Mouse (Mus musculus) c-Kit-positive CD71-positive TER-119-negative erythroid progenitor cells, embryonic 14.5 days (primary cell): ENCODE results near the gene Olfr214.
"Not testable (repeated sequence)": the region's sequence is repeated elsewhere in the genome, so short reads cannot be mapped to it uniquely, and the experiment has no call there.

Source experiments
- DNase-seq: peaks from one replicate; pipeline ENCODE4 v3.0.0-alpha.2; 2013; ENCODE audit warnings: low read depth

Olfr214 gene

GRCm38 (mm10) chr6:116553935-116554334 is at the start of gene Olfr214:
Gene Olfr214 (plus strand): TSS chr6:116554235.
- DNase-seq = no peak

DNA sequence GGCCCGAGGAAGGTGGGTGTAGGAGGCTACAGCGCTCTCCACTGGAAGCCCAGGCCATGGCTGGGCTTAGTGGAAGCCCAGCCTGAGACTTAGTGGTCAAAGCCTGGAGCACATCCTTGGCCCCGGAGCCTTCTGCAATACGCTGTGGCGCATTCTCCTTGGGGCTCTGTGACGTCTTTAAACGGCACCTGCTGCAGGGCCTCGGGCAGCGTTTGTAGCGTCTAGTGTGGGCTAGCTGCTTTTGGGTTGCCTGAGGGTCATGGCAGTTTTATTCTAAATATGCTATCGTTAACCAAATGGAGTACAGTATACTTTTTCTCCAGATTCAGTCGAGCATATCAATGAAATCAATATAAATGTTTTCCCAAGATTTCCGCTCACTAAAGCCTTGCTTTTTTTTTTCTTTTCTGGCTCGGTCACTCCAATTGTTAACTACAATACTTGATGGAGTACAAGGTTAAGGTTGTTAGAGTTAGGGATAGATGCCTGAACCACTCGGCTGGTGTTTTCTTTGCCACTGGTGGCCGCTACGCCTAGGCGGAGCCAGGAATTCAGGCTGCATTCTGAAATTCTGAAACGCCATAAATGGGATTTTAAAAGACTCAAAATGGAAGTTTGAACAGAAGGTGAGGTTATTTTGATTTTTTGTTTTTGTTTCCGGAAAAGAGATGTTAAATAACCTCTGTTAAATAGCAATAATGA is 47.6 kb upstream of the Olfr214 start, which contains the start of gene Olfr212:
Gene Olfr212 (plus strand): TSS at position 215 of the 702 bp plus-strand sequence.
- DNase-seq = not testable (repeated sequence)

- DNase-seq = no peak
Measured at GRCm38 (mm10) chr6:116514832-116515231, 39.2 kb upstream of the Olfr214 start.

GRCm38 (mm10) chr6:116538156-116538555 is 15.9 kb upstream of the Olfr214 start, which contains the start of gene Olfr213:
Gene Olfr213 (plus strand): TSS chr6:116538456.
- DNase-seq = no peak

DNA sequence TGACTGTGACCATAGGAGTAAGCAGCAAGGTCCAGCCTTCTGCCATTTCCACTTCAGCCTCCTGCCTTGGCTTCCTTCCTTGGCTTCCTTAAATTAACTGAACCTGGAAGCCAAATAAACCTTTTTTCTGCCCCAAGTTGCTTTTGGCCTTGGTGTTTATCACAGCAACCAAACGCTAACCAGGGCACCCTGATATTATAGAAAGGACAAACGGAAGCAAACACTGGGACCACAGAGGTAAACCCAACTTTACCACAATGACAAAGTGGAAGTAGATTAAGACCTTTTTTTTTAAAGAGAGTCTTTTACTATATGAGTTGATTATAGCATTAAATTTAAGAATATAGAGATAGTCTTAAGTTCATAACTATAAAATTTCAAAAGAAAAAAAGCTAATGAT is 11.5 kb upstream of the Olfr214 start:
- no peak for DNase-seq

DNA sequence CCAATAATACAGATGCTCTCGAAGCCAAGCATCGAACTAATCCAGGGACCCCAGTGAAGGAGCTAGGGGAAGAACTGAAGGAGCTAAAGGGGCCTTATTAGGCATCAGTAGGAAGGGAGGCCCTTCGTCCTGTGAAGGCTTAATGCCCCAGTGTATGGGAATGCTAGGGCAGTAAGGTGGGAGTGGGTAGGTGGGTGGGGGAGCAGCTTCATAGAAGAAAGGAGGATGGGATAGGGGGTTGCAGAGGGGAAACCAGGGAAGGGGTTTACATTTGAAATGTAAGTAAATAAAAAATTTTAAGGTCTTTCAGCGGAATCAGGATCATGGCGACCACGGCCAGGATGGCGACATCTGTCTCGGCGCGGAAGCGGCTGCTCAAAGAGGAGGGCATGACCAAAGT is 3.2 kb upstream of the Olfr214 start, which contains the start of gene Gm5580:
Gene Gm5580 (plus strand): TSS at position 301 of the 400 bp plus-strand sequence.
- DNase-seq = not testable (repeated sequence)

- no peak for DNase-seq
Measured at GRCm38 (mm10) chr6:116554952-116555351, 917 bp downstream of the Olfr214 start.

DNA sequence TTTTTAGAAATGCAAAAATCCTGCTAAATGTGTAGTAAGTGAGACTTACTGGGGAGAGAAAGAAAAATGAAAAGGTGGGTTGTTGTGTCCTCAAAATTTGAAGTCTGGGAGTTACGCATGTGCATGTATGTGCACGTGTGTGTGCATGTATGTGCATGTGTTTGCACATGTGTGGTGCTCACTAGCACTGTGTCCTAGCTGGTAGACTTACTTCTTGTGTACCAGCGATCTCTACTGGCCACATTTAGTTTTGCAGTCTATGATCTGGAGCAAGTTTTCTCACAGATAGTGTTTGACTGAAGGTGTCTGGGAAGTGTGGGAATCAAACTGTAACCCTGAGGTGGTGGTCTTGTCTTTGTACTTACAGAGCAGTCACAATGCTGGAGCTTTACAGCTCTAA is 15.8 kb downstream of the Olfr214 start:
- peak; percentile 33 for DNase-seq

GRCm38 (mm10) chr6:116584095-116584494 is 30.1 kb downstream of the Olfr214 start, which contains the start of gene Olfr215:
Gene Olfr215 (minus strand): TSS chr6:116584195.
- DNase-seq = no peak

DNA sequence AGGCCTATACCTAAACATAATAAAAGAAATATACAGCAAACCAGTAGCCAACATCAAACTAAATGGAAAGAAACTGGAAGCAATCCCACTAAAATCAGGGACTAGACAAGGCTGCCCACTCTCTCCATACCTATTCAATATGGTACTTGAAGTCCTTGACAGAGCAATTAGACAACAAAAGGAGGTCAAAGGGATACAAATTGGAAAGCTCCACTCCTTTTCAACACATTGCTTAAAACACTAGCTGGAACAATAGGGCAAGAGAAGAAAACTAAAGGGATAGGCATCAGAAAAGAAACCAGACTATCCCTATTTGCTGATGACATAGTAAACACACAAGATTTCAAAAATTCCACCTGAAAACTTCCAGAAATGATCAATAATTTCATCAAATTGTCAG is 46.9 kb downstream of the Olfr214 start:
- not testable (repeated sequence) for DNase-seq

GRCm38 (mm10) chr6:116607230-116607629 is 53.2 kb downstream of the Olfr214 start:
- DNase-seq = no peak
